In the genomic region with DNA sequence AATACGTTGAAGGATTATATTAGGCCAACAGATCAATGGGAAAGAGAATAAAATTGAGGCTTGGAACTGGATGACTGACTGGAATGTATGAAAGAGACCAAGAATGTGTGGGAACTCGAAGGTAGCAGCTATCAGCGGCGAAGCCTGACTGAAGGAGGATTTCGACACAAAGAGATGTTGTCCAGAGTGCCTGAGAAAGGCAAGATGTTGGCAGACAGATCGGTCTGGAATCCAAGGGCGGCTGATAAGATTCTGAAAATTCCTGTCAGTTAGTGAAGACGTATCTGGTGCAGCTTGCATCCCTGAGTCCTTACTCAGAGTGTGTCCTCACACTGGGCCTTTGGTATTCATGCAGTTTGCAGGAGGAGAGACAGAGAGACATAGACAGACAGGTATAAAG, we compare ENCODE assay signal across 16 mouse cellular contexts.
DNase-seq lines count a peak whose midpoint lies in the region; ATAC-seq lines count a peak whose summit lies in the region.
"Had no signal": no experiment of that assay in that cellular context is flagged by ENCODE, and none has a peak within 500 bp of the region (broad histone marks: within the 10 kb centered on the region; RNA-seq: fewer than 3 reads in every experiment).

No protein-coding gene starts in this region.

- peak; percentile 49 for DNase-seq in testis, postnatal 14 days (ENCODE audit: low spot score)
- no peak for DNase-seq in testis, postnatal 10 days (ENCODE audit: low spot score)
- peak; percentile 21 for DNase-seq in heart, postnatal 4 days
- no peak for DNase-seq in B cell, adult 2 months
- DNase-seq in kidney, postnatal 10 days, result no peak
- no peak for DNase-seq in spleen, postnatal 4 days (ENCODE audit: low spot score in 2 of 2)
- DNase-seq: embryo, embryonic 11 days; liver; thymus, adult 18-20 months had no signal

- H3K27ac ChIP-seq in heart, embryonic 11.5 days (ENCODE audit: low read depth, low read length), result no peak overlapping the region
- H3K27ac ChIP-seq: hindbrain, embryonic 10.5 days; macrophage; midbrain, embryonic 15.5 days; neural tube, embryonic 12.5 days had no signal

- ATAC-seq in heart, embryonic 11.5 days (replicated peaks; ENCODE audit: insufficient number of reproducible peaks, low FRiP score, low TSS enrichment), result 0 out of 2 replicates have a peak, but pooled peaks have one; percentile 42
- ATAC-seq: CD4-positive, CD25-positive, alpha-beta regulatory T cell, adult 4 months; intestine, embryonic 16.5 days; midbrain, embryonic 15.5 days had no signal

- H3K36me3 ChIP-seq in heart, embryonic 11.5 days (ENCODE audit: control insufficient read depth, insufficient read depth, low read length), result no peaks in the 10 kb centered on the region
- H3K36me3 ChIP-seq: midbrain, embryonic 15.5 days; neural tube, embryonic 12.5 days had no signal

- no peaks in the 10 kb centered on the region for H3K9me3 ChIP-seq in heart, embryonic 11.5 days (replicated peaks; ENCODE audit: control insufficient read depth, low read length)
- H3K9me3 ChIP-seq: hindbrain, embryonic 10.5 days; midbrain, embryonic 15.5 days; neural tube, embryonic 12.5 days had no signal

- no peak overlapping the region for H3K4me2 ChIP-seq in heart, embryonic 11.5 days
- H3K4me2 ChIP-seq: midbrain, embryonic 15.5 days; neural tube, embryonic 12.5 days had no signal

- no peaks in the 10 kb centered on the region for H3K27me3 ChIP-seq in heart, embryonic 11.5 days (ENCODE audit: control insufficient read depth, insufficient read depth, low read length)
- H3K27me3 ChIP-seq: midbrain, embryonic 15.5 days; neural tube, embryonic 12.5 days had no signal

- H3K4me1 ChIP-seq in heart, embryonic 11.5 days (ENCODE audit: control insufficient read depth, insufficient read depth, low read length), result peaks cover 16% of the 10 kb centered on the region
- H3K4me1 ChIP-seq: midbrain, embryonic 15.5 days; neural tube, embryonic 12.5 days had no signal

- H3K4me3 ChIP-seq in heart, embryonic 11.5 days (ENCODE audit: low read depth, low read length), result no peak overlapping the region
- H3K4me3 ChIP-seq: hindbrain, embryonic 10.5 days; midbrain, embryonic 15.5 days; neural tube, embryonic 12.5 days had no signal

- WGBS in heart, embryonic 11.5 days (ENCODE audit: insufficient replicate concordance), result 27% methylated on average over 8 of the region's 8 CpGs

- H3K9ac ChIP-seq in heart, embryonic 11.5 days (ENCODE audit: low read depth, low read length), result no peak overlapping the region
- H3K9ac ChIP-seq: midbrain, embryonic 15.5 days; neural tube, embryonic 12.5 days had no signal

Comparison
In these comparisons a context has a peak if more than half of its experiments do, and no peak if none do; other contexts are left out.
1. DNase-seq: peak in testis, postnatal 14 days (single experiment) and heart, postnatal 4 days (single experiment); none in testis, postnatal 10 days (single experiment), B cell, adult 2 months (0 of 2), kidney, postnatal 10 days (single experiment) and spleen, postnatal 4 days (0 of 2).